11 mouse cellular contexts compared by ENCODE assay signal in genomic region chr3:102010681-102011317, GRCm38 (mm10). TPM values are rescaled to one million over a fixed set of nuclear protein-coding genes. Genes with fewer than 3 reads are reported as not detected.
DNase-seq lines count a peak whose midpoint lies in the region; ATAC-seq and TF ChIP-seq lines count a peak whose summit lies in the region.
"Had no signal": no experiment of that assay in that cellular context is flagged by ENCODE, and none has a peak within 500 bp of the region (broad histone marks: within the 10 kb centered on the region; RNA-seq: fewer than 3 reads in every experiment).

No protein-coding gene starts in this region.

- H3K27me3 ChIP-seq in kidney, embryonic 14.5 days (ENCODE audit: control insufficient read depth, insufficient read depth, low read length) = peaks cover 69% of the 10 kb centered on the region
- H3K27me3 ChIP-seq in kidney, adult 2 months (replicated peaks; ENCODE audit: control insufficient read depth, insufficient read depth, low read length) = peaks cover 6% of the 10 kb centered on the region
- H3K27me3 ChIP-seq in embryonic facial prominence, embryonic 13.5 days = peaks cover 81% of the 10 kb centered on the region
- H3K27me3 ChIP-seq in hindbrain, embryonic 12.5 days = peaks cover 39% of the 10 kb centered on the region
- peaks cover 15% of the 10 kb centered on the region; the same call in 1 of the 2 replicates for H3K27me3 ChIP-seq in midbrain, embryonic 14.5 days (ENCODE audit: control insufficient read depth, insufficient read depth, low read length)

- no peak for DNase-seq in kidney, adult 2 months
- peak; percentile 74 for DNase-seq in midbrain, embryonic 14.5 days
- DNase-seq in ovary, postnatal 10 days (ENCODE audit: low spot score) = no peak
- DNase-seq in adrenal gland, postnatal 4 days (ENCODE audit: low spot score in 2 of 2) = no peak
- DNase-seq in layer of hippocampus, postnatal 36 days = no peak

- H3K9me3 ChIP-seq in kidney, embryonic 14.5 days (ENCODE audit: control insufficient read depth, low read length) = no peaks in the 10 kb centered on the region
- no peaks in the 10 kb centered on the region for H3K9me3 ChIP-seq in embryonic facial prominence, embryonic 13.5 days
- no peaks in the 10 kb centered on the region for H3K9me3 ChIP-seq in hindbrain, embryonic 12.5 days (replicated peaks)
- no peaks in the 10 kb centered on the region for H3K9me3 ChIP-seq in midbrain, embryonic 14.5 days (ENCODE audit: control insufficient read depth, low read length)

- peaks cover 9% of the 10 kb centered on the region; the same call in 1 of the 2 replicates for H3K4me1 ChIP-seq in kidney, embryonic 14.5 days (ENCODE audit: control insufficient read depth, insufficient read depth, low read length)
- H3K4me1 ChIP-seq in kidney, adult 2 months (ENCODE audit: control insufficient read depth, insufficient read depth, low read length) = no peaks in the 10 kb centered on the region
- peaks cover 21% of the 10 kb centered on the region for H3K4me1 ChIP-seq in embryonic facial prominence, embryonic 13.5 days
- peaks cover 8% of the 10 kb centered on the region; the same call in 1 of the 2 replicates for H3K4me1 ChIP-seq in hindbrain, embryonic 12.5 days
- 0 out of 2 replicates have a peak, but pooled peaks cover 5% of the 10 kb centered on the region for H3K4me1 ChIP-seq in midbrain, embryonic 14.5 days (ENCODE audit: control insufficient read depth, insufficient read depth, low read length)

- H3K27ac ChIP-seq in kidney, embryonic 14.5 days (ENCODE audit: low read depth, low read length) = no peak overlapping the region
- no peak overlapping the region for H3K27ac ChIP-seq in kidney, adult 2 months (ENCODE audit: insufficient read depth, low read depth, low read length)
- no peak overlapping the region for H3K27ac ChIP-seq in embryonic facial prominence, embryonic 13.5 days
- peak overlapping the region; percentile 99 for H3K27ac ChIP-seq in hindbrain, embryonic 12.5 days
- peak overlapping the region; percentile 99 for H3K27ac ChIP-seq in midbrain, embryonic 14.5 days (replicated peaks; ENCODE audit: low read depth, low read length)
- H3K27ac ChIP-seq: left cerebral cortex, adult 2 months had no signal

- no peak for TF ChIP-seq CTCF in kidney, adult 2 months (conservative IDR thresholded peaks at IDR 0.05; ENCODE audit: insufficient read depth, insufficient read length, low read depth, low read length)

- H3K9ac ChIP-seq in kidney, embryonic 14.5 days (ENCODE audit: low read depth, low read length) = no peak overlapping the region
- H3K9ac ChIP-seq in embryonic facial prominence, embryonic 13.5 days = 0 out of 2 replicates have a peak overlapping the region, but pooled peaks have one; percentile 63
- peak overlapping the region; percentile 89 for H3K9ac ChIP-seq in hindbrain, embryonic 12.5 days
- H3K9ac ChIP-seq in midbrain, embryonic 14.5 days (replicated peaks; ENCODE audit: low read length) = peak overlapping the region; percentile 85

- no peak for ATAC-seq in kidney, embryonic 14.5 days (ENCODE audit: low FRiP score, low TSS enrichment)
- no peak for ATAC-seq in embryonic facial prominence, embryonic 13.5 days (ENCODE audit: insufficient number of reproducible peaks, insufficient read depth, low FRiP score, low TSS enrichment, low read depth)
- ATAC-seq in hindbrain, embryonic 12.5 days (ENCODE audit: low FRiP score) = no peak
- ATAC-seq in midbrain, embryonic 14.5 days (ENCODE audit: low FRiP score, low TSS enrichment) = no peak

- H3K4me3 ChIP-seq in kidney, embryonic 14.5 days (ENCODE audit: low read length) = 0 out of 2 replicates have a peak overlapping the region, but pooled peaks have one; percentile 34
- H3K4me3 ChIP-seq in kidney, adult 2 months (ENCODE audit: insufficient read depth, low read depth, low read length) = no peak overlapping the region
- peak overlapping the region; percentile 35 for H3K4me3 ChIP-seq in embryonic facial prominence, embryonic 13.5 days
- peak overlapping the region; percentile 62 for H3K4me3 ChIP-seq in hindbrain, embryonic 12.5 days
- peak overlapping the region; percentile 57 for H3K4me3 ChIP-seq in midbrain, embryonic 14.5 days (replicated peaks; ENCODE audit: low read depth, low read length)
- H3K4me3 ChIP-seq: left cerebral cortex, adult 2 months had no signal

- no peaks in the 10 kb centered on the region for H3K36me3 ChIP-seq in kidney, embryonic 14.5 days (ENCODE audit: control insufficient read depth, insufficient read depth, low read length)
- H3K36me3 ChIP-seq in kidney, adult 2 months (ENCODE audit: control insufficient read depth, insufficient read depth, low read length) = no peaks in the 10 kb centered on the region
- no peaks in the 10 kb centered on the region for H3K36me3 ChIP-seq in embryonic facial prominence, embryonic 13.5 days
- no peaks in the 10 kb centered on the region for H3K36me3 ChIP-seq in hindbrain, embryonic 12.5 days
- no peaks in the 10 kb centered on the region for H3K36me3 ChIP-seq in midbrain, embryonic 14.5 days (ENCODE audit: control insufficient read depth, insufficient read depth, low read length)
- H3K36me3 ChIP-seq: G1E had no signal

- no peak for TF ChIP-seq POLR2A in kidney, adult 2 months (IDR thresholded peaks at IDR 0.05; ENCODE audit: low read depth, low read length)

- H3K4me2 ChIP-seq in kidney, embryonic 14.5 days (replicated peaks; ENCODE audit: low read depth, low read length) = no peak overlapping the region
- H3K4me2 ChIP-seq in embryonic facial prominence, embryonic 13.5 days = peak overlapping the region; percentile 66
- H3K4me2 ChIP-seq in hindbrain, embryonic 12.5 days (replicated peaks) = peak overlapping the region; percentile 55
- peak overlapping the region; percentile 75 for H3K4me2 ChIP-seq in midbrain, embryonic 14.5 days (ENCODE audit: low read length)

- WGBS in kidney, embryonic 14.5 days = 3% methylated on average over 24 of the region's 24 CpGs
- 7% methylated on average over 24 of the region's 24 CpGs for WGBS in kidney, adult 2 months
- 3% methylated on average over 24 of the region's 24 CpGs for WGBS in embryonic facial prominence, embryonic 13.5 days
- 2% methylated on average over 24 of the region's 24 CpGs for WGBS in hindbrain, embryonic 12.5 days
- WGBS in midbrain, embryonic 14.5 days = 3% methylated on average over 24 of the region's 24 CpGs

RNA-seq across cellular contexts. Expression of gene Nhlh2, which starts 0.9 kb away (rescaled TPM):
- not detected in 2 replicates for polyA plus RNA-seq in kidney, embryonic 14.5 days (2014; fragmentation: Nextera tagmentation; extraction: Ambion mirVana)
- not detected in 2 replicates for polyA plus RNA-seq in kidney, adult 2 months (2012; rRNA removed)
- polyA plus RNA-seq in embryonic facial prominence, embryonic 13.5 days (2015; fragmentation: Nextera tagmentation; extraction: Ambion mirVana) = 2.5 and 4.2 TPM in 2 replicates
- 144 and 164 TPM in 2 replicates for polyA plus RNA-seq in hindbrain, embryonic 12.5 days (2016; fragmentation: Nextera tagmentation; extraction: Ambion mirVana)
- polyA plus RNA-seq in midbrain, embryonic 14.5 days (2014; fragmentation: Nextera tagmentation; extraction: Ambion mirVana) = 45.0 and 46.2 TPM in 2 replicates
- under 1 TPM in 1 of 2 experiments, not detected in 1; 0.31 TPM for total RNA-seq in adrenal gland, postnatal 4 days (2021)
- 1 to 10 TPM; 1.6 to 2.3 TPM for total RNA-seq in layer of hippocampus, postnatal 36 days (2021)
- polyA plus RNA-seq: G1E; gonadal fat pad, adult 2 months had no signal

Comparison
In these comparisons a context has a peak if more than half of its experiments do, and no peak if none do; other contexts are left out.
1. H3K27ac ChIP-seq: peak in hindbrain, embryonic 12.5 days (single experiment) and midbrain, embryonic 14.5 days (single experiment); none in kidney, embryonic 14.5 days (single experiment), kidney, adult 2 months (single experiment) and embryonic facial prominence, embryonic 13.5 days (single experiment).